Mouse (Mus musculus): ENCODE data around the gene Slc17a1.

- no peak for TF ChIP-seq POLR2A (IDR thresholded peaks at IDR 0.05; ENCODE audit: extremely low read depth, insufficient read depth, low read length)
- no peak for TF ChIP-seq CTCF (IDR thresholded peaks at IDR 0.05; ENCODE audit: low read depth, low read length)
Observed at GRCm38 (mm10) chr13:23889011-23889605, 21.6 kb downstream of the Slc17a1 start.
